Mouse (Mus musculus) megakaryocyte progenitor cell, adult 5-6 weeks (primary cell): ENCODE data around the gene Klhdc7b. TPM values are rescaled to one million over a fixed set of nuclear protein-coding genes. Genes with fewer than 3 reads are reported as not detected.

ENCODE experiments used
- ATAC-seq: replicated peaks from 2 replicates; pipeline ENCODE4 v1.8.0; 2016; ENCODE audit warnings: mild to moderate bottlenecking, moderate TSS enrichment, inconsistent platforms; ENCODE audit not compliant: poor library complexity
- total RNA-seq, 2 experiments: library from RNA; stranded (forward) in 1 of 2; stranded (reverse) in 1 of 2; fragments of 157-497, 149-512 nt in 1 of 2; fragments of 200-1000 nt in 1 of 2; gene quantifications; 2 replicates each; pipeline versions ENCODE4 v1.2.3 to v1.2.4; 2015 to 2017

Klhdc7b gene
- total RNA-seq (2015) (0.07 TPM in 1 of 2 replicates, not detected in the other), total RNA-seq (2017) (under 0.01 TPM in 1 of 2 replicates, not detected in the other)

DNA sequence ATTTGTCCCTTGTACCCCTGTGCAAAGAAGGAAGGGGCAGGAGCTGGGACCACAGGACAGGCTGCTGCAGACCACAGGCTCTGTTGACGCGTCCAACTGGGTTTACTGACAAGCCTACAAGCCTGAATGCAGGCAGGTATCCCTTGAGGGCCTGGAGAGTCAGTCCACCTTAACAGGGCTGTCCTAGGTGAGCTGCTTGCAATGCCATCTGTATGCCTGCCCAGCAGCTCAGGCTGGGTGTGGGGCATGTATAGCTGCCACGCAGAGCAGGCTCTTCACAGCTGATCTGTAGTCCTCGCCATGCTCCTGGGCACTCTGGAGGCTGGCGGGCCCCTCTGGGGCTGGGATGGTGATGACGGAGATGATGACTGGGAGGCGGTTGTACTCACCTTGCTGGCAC is at the start of gene Klhdc7b:
Gene Klhdc7b (plus strand): TSS at position 301 of the 400 bp plus-strand sequence.
- no peak for ATAC-seq

DNA sequence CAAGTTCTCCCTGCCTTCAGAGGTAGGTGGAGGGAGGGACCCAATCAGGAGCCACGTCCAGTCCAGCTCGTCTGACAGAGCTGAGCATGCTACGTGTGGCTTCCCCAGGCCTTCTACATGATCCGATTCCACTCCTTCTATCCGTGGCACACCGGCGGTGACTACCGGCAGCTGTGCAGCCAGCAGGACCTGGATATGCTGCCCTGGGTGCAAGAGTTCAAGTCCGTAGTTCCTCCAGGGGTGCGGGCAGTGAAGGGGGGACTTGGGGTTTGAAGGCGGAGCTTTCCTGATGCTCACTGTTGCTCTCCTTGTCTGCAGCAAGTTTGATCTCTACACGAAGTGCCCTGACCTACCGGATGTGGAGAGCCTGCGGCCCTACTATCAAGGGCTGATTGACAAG is 48.3 kb upstream of the Klhdc7b start:
- ATAC-seq, result no peak

DNA sequence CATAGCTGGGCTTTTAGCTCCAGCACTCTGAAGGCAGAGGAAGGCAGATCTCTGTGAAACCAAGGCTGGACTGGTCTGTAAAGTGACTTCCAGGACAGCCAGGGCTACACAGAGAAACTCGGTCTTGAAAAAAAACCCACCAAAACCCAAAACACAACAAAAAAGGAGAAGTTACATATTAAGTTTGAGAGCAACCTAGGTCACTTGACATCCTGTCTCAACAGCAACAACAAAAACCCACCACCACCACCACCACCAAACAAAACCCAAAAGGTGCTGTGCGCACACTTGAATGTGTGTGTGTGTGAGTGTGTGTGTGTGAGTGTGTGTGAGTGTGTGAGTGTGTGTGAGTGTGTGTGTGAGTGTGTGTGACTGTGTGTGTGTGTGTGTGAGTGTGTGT is 45.0 kb upstream of the Klhdc7b start:
- peak; percentile 82 for ATAC-seq

DNA sequence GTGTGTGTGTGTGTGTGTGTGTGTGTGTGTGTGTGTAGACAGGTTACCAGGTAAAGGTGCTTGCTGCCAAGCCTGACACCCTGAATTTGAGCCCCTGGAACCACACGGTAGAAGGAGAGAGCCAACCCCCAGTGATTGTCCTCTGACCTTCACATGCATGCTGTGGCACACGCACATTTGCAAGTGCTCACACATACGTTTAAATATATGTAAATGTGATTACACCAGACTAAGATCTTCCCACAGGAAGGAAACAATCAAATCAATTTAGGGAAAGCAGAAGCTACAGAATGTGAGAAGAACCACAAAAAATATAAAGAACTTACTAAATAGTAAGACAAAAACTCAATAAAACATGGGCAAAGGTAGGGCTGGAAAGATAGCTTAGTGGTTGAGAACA is 44.6 kb upstream of the Klhdc7b start:
- peak; percentile 60; the same call in 1 of the 2 replicates for ATAC-seq

DNA sequence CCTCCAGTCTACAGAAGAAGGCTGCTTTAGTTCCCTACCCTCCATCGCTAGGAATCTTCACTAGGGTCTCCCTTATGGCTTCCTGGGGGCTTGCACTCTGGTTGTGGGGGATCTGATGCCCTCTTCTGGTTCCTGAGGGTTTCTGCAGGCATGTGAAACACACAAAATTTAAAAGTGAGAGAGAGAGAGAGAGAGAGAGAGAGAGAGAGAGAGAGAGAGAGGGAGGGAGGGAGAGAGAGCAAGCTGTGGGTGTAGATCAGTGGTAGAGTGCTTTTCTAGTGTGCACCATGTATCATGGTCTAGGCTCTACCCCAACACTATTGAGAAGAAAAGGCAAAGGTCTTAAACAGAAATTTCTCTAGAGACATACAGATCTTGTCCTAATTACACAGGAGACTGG is 43.0 kb upstream of the Klhdc7b start:
- ATAC-seq, result no peak; the same call in 1 of the 2 replicates

DNA sequence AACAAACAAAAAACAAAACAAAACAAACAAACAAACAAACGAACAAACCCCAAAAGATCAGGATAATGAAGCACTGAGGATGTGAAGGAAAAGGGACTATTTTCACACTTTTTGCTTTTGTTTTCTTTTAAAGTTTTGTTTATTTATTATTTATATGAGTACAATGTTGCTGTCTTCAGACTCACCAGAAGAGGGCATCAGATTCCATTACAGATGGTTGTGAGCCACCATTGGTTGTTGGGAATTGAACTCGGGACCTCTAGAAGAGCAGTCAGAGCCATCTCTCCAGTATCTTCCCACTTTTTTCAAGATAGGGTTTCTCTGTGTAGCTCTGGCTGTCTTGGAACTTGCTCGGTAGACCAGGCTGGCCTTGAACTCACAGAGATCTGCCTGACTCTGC is 41.4 kb upstream of the Klhdc7b start:
- no peak for ATAC-seq

DNA sequence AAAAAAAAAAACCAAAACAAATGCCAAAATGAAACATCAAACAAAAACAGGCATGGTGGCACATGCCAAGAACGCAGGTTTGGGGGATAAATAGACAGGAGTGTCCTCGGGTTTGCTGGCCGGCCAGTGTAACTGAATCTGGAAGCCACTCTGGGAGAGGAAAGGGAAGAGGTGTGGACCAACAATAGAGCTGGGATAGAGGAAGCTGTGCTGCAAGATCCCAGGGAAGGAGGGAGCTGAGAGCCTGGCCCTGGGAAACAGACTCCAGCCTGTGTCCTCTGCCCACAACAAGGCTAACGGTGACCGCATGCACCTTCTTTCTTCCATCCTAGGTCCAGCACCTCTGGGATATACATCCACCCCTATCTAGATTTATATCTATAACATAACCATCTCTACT is 34.3 kb upstream of the Klhdc7b start:
- ATAC-seq, result no peak

DNA sequence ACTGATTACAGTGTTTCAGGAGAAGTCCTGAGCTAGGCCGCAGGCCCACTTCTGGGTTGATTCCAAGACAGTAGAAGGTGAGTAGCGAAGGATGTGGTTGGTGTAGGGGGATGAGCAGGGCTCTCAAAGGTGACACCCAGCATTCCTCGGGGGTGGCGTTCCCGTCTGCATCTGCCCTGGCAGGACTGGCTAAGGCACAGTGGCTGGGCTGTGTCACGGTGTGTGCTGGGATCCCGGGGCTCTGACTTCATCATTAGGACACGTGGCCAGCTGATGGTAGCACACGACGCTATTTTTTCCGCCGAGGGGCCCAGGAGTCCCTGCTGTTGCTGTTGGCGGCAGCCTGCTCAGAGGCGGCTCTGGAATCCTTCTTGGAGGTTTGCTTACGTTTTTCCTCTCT is 33.4 kb upstream of the Klhdc7b start:
- ATAC-seq, result no peak

DNA sequence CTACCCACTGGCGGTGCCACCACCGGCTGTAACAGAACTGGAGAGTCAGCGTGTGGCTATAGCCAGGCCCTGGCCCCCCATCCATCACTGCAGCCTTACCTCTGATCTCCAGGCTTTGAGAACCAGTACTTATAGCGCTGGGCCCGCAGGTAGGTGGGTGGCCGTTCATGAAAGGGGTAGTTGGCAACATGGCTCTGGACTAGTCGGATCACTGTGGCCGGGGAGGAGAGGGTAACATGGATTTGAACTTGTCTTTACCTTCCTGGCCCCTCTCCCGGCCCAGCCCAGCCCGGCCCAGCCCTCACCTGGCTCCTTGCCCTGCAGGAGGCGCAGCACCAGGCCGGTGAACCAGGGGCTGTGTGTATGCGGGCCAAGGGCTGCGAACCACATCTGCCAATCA is 32.7 kb upstream of the Klhdc7b start:
- ATAC-seq, result no peak

DNA sequence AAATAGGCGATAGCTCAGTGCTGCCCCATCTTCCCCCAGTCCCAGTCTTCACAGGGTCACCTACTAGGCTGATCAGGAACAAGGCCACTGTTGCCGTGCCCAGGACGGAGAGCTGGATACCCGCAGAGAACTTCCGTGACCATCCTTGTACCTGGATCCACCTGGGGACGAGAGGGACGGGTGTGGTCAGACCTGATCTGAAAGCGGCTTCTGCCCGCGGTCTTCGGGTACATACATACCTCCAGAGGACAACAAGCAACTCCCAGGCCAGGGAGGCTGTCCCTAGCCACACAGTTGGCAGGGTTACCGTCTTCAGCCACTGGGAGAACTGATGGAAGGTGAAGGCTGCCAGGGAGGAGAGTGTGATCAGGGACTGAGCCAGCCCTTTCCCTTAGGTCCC is 31.9 kb upstream of the Klhdc7b start:
- ATAC-seq, result no peak

DNA sequence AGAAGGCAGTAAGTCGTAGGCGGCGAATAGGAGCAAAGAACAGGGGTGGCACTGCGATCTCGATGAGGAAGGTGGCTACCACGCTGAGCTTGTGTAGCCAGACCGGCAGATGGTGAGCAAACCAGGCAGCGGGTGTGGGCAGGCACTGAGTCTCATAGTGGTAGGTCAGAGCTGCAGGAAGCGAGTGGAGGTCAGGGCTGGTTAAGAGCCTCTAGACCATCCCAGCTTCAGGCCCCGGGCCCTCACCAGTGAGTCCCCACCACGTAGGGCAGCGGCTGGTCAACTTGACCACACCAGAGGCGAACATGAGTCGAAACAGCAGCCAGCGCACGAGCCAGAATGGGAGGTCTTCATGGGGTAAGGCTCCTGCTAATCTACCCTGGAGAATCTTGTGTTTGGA is 30.9 kb upstream of the Klhdc7b start:
- ATAC-seq, result no peak

DNA sequence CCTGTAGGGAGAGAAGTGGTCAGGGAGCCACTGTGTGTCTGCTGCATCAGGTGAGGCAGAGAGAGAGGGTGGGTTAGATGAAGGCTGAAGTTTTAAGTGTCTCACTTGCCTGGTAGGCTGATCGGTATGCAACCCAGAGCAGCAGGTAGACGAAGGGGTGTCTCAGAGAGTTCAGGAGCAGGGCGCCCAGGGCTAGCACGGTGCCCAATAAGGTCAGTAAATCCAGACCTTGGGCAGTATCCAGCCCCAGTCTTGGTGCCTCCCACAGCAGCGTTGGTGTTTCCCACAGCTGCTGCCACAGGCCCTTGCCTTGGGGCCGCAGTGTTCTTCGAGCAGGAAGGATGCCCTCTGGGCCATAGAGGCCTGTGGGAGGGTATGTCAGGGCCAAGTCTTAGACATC is 30.3 kb upstream of the Klhdc7b start:
- no peak for ATAC-seq

DNA sequence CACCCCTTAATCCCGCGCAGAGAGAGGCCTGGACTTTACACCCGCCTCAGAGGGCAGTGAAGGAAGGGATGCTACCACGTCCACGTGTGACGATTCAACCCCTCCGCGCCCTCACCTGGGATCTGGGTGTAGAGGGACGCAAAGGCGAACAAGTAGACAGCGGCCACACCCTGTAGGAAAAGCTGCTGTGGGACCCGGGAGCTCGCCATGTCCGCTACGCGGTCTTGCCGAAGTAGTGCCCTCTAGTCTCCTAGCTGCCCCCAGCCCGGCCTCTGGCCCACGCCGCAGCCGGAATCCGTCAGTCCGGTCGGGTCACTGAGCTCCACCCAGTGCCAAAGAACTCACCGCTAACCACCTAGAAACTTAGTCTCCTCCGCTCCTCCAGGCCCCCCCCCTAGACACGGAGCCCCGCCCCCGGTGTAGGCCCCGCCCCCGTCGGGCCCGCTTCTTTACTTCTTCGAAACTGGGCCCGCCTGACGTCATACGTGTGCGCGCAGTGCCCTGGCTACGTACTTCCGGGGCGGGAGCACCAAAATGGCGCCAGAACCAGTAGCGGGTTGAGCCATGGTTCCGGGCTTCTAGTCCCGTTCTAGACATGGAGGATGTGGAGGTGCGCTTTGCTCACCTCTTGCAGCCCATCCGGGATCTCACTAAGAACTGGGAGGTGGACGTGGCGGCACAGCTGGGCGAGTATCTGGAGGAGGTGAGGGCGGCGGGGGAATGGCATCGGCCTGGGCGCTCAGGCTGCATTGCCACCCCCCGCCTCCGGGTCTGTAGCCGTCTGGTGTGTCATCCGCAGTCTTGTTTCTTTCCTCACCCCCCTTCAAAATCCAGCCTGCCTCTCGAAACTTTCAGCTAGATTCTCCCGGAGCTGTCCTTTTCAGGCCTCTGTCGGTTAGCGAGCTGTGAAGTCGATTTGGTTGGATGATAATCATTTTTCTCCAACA is 29.2 kb upstream of the Klhdc7b start, which contains the start of the genes Lmf2 and Ncaph2:
Gene Lmf2 (minus strand): TSS at position 419 of the 947 bp plus-strand sequence.
Gene Ncaph2 (plus strand): TSS at position 479 of the 947 bp plus-strand sequence.
- ATAC-seq, result peak; percentile 82

DNA sequence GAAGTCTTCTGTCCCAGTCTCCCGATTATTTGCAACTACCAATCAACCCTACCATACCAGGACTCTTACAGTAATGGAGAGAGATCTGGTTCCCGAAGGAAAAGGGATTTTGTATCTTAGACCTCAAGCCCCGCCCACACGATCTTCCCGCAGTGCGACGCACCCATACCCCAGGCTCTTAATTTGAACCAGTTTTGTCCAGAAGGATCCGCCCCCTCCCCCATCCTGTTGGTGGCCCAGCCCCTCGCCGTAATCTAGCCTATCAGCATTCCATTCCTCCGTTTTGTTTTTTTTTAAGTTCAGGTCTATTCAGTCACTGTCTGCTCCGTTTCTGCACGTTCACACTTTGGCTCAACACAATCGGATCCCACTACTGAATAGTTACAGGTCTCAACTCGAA is 28.3 kb upstream of the Klhdc7b start:
- ATAC-seq, result peak; percentile 75

DNA sequence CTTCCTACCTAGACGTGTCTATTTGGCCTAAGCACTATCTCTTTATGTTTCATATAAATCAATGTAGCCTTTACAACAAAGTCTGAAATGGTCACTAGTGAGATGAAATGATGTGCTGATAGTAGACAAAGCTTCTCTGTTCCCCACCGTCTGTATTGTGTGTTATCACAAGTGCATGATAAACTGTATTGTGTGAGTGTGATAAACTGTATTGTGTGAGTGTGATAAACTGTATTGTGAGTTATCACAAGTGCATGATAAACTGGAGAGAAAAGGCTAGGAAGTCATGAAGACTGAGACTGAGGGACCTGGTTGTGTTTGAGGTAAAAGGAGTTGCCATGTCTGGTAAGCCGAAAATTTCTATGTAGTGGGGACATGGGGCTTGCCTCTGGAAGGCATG is 25.9 kb upstream of the Klhdc7b start:
- no peak for ATAC-seq

DNA sequence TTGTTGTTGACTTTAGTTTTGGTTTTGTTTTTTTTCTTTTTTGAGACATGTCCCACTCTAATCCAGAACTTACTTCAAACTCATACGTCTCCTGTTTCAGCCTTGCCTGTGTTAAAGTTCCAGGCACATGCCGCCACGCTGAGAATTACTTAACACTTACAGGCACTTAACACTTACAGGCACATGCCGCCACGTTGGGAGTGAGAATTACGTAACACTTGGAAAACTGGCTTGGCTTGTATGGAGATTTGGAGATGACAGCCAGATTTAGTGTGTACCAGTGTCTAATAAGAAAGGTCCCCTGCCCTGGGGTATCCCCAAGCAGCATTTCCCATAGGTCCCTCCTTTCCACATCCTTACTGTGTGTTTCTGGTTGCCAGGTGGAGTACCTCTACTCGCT is 21.7 kb upstream of the Klhdc7b start:
- no peak for ATAC-seq

DNA sequence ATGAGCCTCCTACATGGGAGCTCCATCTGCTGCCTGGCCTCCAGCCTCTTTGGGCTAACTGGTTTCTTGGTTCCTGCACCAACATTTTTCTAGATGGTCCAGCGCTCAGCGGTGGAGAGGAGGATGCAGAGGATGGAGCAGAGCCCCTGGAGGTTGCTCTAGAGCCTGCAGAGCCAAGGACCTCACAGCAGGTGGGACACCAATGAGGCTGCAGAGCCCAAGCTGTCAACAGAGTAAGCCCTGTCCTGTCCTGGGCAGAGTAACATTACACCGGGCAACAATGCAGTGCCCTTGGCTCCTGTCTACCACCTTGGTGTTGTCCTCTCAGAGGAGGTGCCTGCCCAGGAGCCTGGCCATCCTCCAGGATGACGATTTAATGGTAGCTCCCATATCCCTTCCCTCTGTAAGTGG is 19.6 kb upstream of the Klhdc7b start:
- no peak for ATAC-seq

DNA sequence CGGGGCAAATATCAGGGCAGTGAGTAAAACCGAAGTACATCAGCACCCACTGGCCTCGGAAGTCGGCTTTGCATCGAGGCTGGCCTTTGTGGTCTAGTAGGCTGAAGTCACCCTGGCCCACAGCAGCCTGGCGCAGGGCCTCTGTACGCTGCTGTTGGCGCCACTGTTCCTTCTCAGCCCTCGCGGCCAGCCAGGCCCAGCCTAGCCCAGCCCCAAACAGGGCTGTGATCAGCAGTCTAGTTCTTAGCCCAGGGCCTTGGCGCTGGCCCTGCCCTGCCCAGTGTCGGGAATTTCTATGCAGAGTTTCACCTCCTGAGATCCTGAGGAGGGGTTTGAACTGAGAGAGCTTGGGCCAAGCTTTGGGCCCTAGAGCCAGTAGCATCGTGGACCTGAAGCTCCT is 12.6 kb upstream of the Klhdc7b start:
- ATAC-seq, result no peak

DNA sequence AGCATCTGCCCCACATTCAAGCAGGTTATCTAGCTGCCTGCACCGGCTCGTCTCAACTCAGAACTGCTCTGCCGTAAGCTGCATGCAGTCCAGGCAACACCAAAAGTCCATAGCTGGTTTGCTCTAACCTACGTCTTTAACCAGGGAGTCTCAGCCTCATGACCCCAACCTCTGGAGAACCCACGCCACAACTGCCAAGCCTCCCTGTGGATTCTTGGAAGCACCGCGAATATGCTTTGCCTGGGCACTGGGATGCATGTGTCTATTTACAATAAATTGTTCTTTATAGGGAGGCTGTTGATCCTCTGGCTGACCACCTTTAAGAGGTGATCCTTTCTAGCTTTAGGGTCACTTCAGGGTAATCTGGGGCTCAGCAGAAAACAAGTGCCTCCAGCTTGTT is 12.2 kb upstream of the Klhdc7b start:
- ATAC-seq, result no peak

DNA sequence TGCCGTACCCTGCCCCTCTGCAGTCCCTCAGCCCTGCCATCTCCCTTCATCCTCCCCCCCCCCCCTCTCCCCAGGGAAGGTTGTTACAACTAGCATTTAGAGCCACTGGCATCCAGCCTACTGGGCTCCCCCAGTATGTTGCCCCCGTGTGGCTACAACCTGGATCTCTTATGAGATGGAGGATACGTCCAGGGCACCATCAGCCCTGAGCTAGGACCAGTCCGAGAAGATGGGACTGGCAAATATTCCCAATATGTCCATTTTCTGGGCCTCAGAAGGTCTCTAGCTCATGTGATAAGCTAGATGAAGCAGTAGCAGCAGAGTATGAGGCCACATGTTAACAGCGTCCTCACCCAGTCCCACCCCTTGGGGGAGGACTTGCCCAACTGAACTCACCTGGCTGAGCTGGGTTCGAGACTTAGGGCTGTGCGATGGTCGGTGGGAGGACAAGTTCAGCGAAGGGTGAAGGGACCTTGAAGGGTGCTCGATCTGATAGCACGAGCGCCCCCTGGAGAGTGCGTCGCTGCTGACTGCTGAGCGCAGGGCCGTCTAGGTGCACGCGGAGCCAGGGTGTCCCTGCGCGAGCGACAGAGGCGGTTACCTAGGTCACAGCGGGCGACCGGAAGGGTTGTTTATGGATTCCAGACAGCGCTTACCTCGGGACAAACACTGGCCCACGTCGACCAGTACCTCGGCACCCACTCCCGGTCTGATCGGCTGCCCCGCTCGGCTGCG is 11.5 kb upstream of the Klhdc7b start:
- ATAC-seq, result peak; percentile 73

DNA sequence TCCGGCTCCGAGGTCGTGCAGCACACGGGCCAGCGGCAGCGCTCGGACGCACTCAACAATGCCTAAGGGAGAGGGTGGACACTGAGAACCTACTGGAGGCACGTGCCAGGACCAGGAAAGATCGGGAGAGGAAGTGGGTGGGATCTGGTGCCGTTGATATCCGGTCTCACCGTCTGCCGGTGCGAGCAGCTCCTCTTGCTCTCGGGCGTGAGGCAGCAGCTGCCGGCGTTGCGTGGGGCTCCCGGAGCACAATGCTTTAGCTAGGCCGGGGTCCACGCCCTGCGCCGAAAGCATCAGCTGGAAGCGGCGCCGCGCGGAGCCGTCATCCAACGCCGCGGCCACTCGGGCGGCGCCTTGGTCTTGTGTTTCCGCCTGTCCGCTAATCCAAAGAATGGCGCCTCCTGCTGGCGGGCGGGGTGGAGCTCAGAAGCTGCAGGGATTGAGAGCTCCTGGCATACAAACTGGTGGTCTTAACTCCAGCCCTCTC is 10.9 kb upstream of the Klhdc7b start, which contains the start of gene Sco2:
Gene Sco2 (minus strand): TSS at position 85 of the 487 bp plus-strand sequence.
- ATAC-seq, result peak; percentile 54
